ENCODE assay signal across 9 mouse cellular contexts in genomic region chr5:125123206-125123605, GRCm38 (mm10). TPM values are rescaled to one million over a fixed set of nuclear protein-coding genes. Genes with fewer than 3 reads are reported as not detected.
DNase-seq lines count a peak whose midpoint lies in the region; ATAC-seq and TF ChIP-seq lines count a peak whose summit lies in the region.
"Had no signal": no experiment of that assay in that cellular context is flagged by ENCODE, and none has a peak within 500 bp of the region (broad histone marks: within the 10 kb centered on the region; RNA-seq: fewer than 3 reads in every experiment).

No protein-coding gene starts in this region.

- H3K4me1 ChIP-seq in intestine, postnatal 0 days (replicated peaks; ENCODE audit: control insufficient read depth, insufficient read depth, low read length) = no peaks in the 10 kb centered on the region
- peaks cover 19% of the 10 kb centered on the region for H3K4me1 ChIP-seq in intestine, embryonic 16.5 days (ENCODE audit: control insufficient read depth, insufficient read depth, low read length)
- H3K4me1 ChIP-seq in forebrain, embryonic 16.5 days (replicated peaks; ENCODE audit: control insufficient read depth, insufficient read depth, low read length) = peaks cover 24% of the 10 kb centered on the region
- H3K4me1 ChIP-seq in kidney, postnatal 0 days (replicated peaks; ENCODE audit: insufficient read depth, low read length) = peaks cover 22% of the 10 kb centered on the region

- H3K4me2 ChIP-seq in intestine, postnatal 0 days (replicated peaks; ENCODE audit: low read depth) = no peak overlapping the region
- H3K4me2 ChIP-seq in intestine, embryonic 16.5 days (ENCODE audit: low read depth, low read length) = no peak overlapping the region
- H3K4me2 ChIP-seq in forebrain, embryonic 16.5 days (ENCODE audit: low read length) = no peak overlapping the region
- no peak overlapping the region for H3K4me2 ChIP-seq in kidney, postnatal 0 days (ENCODE audit: low read length)
- H3K4me2 ChIP-seq: heart, embryonic 15.5 days had no signal

- H3K27ac ChIP-seq in intestine, postnatal 0 days (ENCODE audit: low read depth, low read length) = no peak overlapping the region
- H3K27ac ChIP-seq in intestine, embryonic 16.5 days (ENCODE audit: low read length) = no peak overlapping the region
- H3K27ac ChIP-seq in forebrain, embryonic 16.5 days (ENCODE audit: low read length) = peak overlapping the region; percentile 39; the same call in 1 of the 2 replicates
- H3K27ac ChIP-seq in kidney, postnatal 0 days = no peak overlapping the region
- H3K27ac ChIP-seq: heart, embryonic 15.5 days had no signal

- peak; percentile 59 for DNase-seq in kidney, postnatal 0 days (ENCODE audit: low spot score)
- peak; percentile 62 to 78 for DNase-seq in lung, postnatal 4 days
- DNase-seq in left cerebral cortex, postnatal 4 days = no peak
- no peak for DNase-seq in gastrocnemius, postnatal 25 days
- DNase-seq in adrenal gland, postnatal 4 days (ENCODE audit: low spot score in 2 of 2) = no peak

- no peak overlapping the region for H3K4me3 ChIP-seq in intestine, postnatal 0 days (ENCODE audit: low read depth, low read length)
- no peak overlapping the region for H3K4me3 ChIP-seq in intestine, embryonic 16.5 days (ENCODE audit: low read length)
- no peak overlapping the region for H3K4me3 ChIP-seq in forebrain, embryonic 16.5 days (replicated peaks; ENCODE audit: low read length)
- H3K4me3 ChIP-seq in kidney, postnatal 0 days (replicated peaks; ENCODE audit: low read depth, low read length) = no peak overlapping the region
- H3K4me3 ChIP-seq: heart, embryonic 15.5 days had no signal

- H3K36me3 ChIP-seq in intestine, postnatal 0 days (ENCODE audit: control insufficient read depth, insufficient read depth) = peaks cover 17% of the 10 kb centered on the region
- H3K36me3 ChIP-seq in intestine, embryonic 16.5 days (ENCODE audit: control insufficient read depth, insufficient read depth, low read length) = peaks cover 16% of the 10 kb centered on the region
- H3K36me3 ChIP-seq in forebrain, embryonic 16.5 days (ENCODE audit: control insufficient read depth, insufficient read depth) = peaks cover 7% of the 10 kb centered on the region
- H3K36me3 ChIP-seq in kidney, postnatal 0 days (ENCODE audit: insufficient read depth, low read length) = peaks cover 15% of the 10 kb centered on the region

- peak; percentile 44 for TF ChIP-seq CTCF in intestine, postnatal 0 days (IDR thresholded peaks at IDR 0.05; ENCODE audit: low read depth)
- TF ChIP-seq CTCF in kidney, postnatal 0 days (IDR thresholded peaks at IDR 0.05; ENCODE audit: low read depth) = peak; percentile 32; the same call in 1 of the 2 replicates

- no peaks in the 10 kb centered on the region for H3K27me3 ChIP-seq in intestine, postnatal 0 days (replicated peaks; ENCODE audit: control insufficient read depth, insufficient read depth, low read length)
- H3K27me3 ChIP-seq in intestine, embryonic 16.5 days (replicated peaks; ENCODE audit: control insufficient read depth, insufficient read depth, low read length) = no peaks in the 10 kb centered on the region
- no peaks in the 10 kb centered on the region for H3K27me3 ChIP-seq in forebrain, embryonic 16.5 days (replicated peaks; ENCODE audit: control insufficient read depth, insufficient read depth, low read length)
- no peaks in the 10 kb centered on the region for H3K27me3 ChIP-seq in kidney, postnatal 0 days (ENCODE audit: insufficient read depth, low read length)
- H3K27me3 ChIP-seq: heart, embryonic 15.5 days had no signal

- no peak overlapping the region for H3K9ac ChIP-seq in intestine, postnatal 0 days (ENCODE audit: low read depth, low read length)
- H3K9ac ChIP-seq in intestine, embryonic 16.5 days (ENCODE audit: low read depth, low read length) = no peak overlapping the region
- H3K9ac ChIP-seq in forebrain, embryonic 16.5 days (replicated peaks; ENCODE audit: low read depth, low read length) = no peak overlapping the region
- H3K9ac ChIP-seq in kidney, postnatal 0 days (ENCODE audit: low read depth, low read length) = no peak overlapping the region
- H3K9ac ChIP-seq: heart, embryonic 15.5 days had no signal

- ATAC-seq in intestine, postnatal 0 days = no peak
- no peak for ATAC-seq in intestine, embryonic 16.5 days
- ATAC-seq in forebrain, embryonic 16.5 days = peak; percentile 19; the same call in 1 of the 2 replicates
- no peak for ATAC-seq in kidney, postnatal 0 days (replicated peaks; ENCODE audit: low FRiP score, low read depth)

- 82% methylated on average over 3 of the region's 3 CpGs for WGBS in intestine, postnatal 0 days
- 67% methylated on average over 3 of the region's 3 CpGs for WGBS in intestine, embryonic 16.5 days
- WGBS in forebrain, embryonic 16.5 days = 45% methylated on average over 3 of the region's 3 CpGs
- 51% methylated on average over 3 of the region's 3 CpGs for WGBS in kidney, postnatal 0 days

- intact Hi-C loops in left cerebral cortex, postnatal 4 days (cut with DNase I) = loop anchor here (10.0 kb wide), 1 partner anchor 142 kb away; no protein-coding TSS in a partner anchor

- no peaks in the 10 kb centered on the region for H3K9me3 ChIP-seq in intestine, postnatal 0 days (ENCODE audit: control insufficient read depth)
- no peaks in the 10 kb centered on the region for H3K9me3 ChIP-seq in intestine, embryonic 16.5 days (ENCODE audit: control insufficient read depth, low read length)
- H3K9me3 ChIP-seq in forebrain, embryonic 16.5 days (ENCODE audit: control insufficient read depth, low read length) = no peaks in the 10 kb centered on the region
- H3K9me3 ChIP-seq in kidney, postnatal 0 days (replicated peaks; ENCODE audit: low read length) = no peaks in the 10 kb centered on the region
- H3K9me3 ChIP-seq: heart, embryonic 15.5 days had no signal

RNA-seq across cellular contexts. Expression of gene Ncor2, which starts 55.8 kb away (rescaled TPM):
- polyA plus RNA-seq in intestine, postnatal 0 days (2015; fragmentation: Nextera tagmentation; extraction: Ambion mirVana) = 7.1 and 7.6 TPM in 2 replicates
- polyA plus RNA-seq in intestine, embryonic 16.5 days (2015; fragmentation: Nextera tagmentation; extraction: Ambion mirVana) = 13.1 and 14.4 TPM in 2 replicates
- 26.5 and 27.1 TPM in 2 replicates for polyA plus RNA-seq in forebrain, embryonic 16.5 days (2015; fragmentation: Nextera tagmentation; extraction: Ambion mirVana)
- 14.6 and 15.5 TPM in 2 replicates for polyA plus RNA-seq in kidney, postnatal 0 days (2015; fragmentation: Nextera tagmentation; extraction: Ambion mirVana)
- 100 to 1,000 TPM; 110 to 115 TPM for total RNA-seq in left cerebral cortex, postnatal 4 days (2021)
- total RNA-seq in gastrocnemius, postnatal 25 days (2021) = 100 to 1,000 TPM in 1 of 2 experiments, 10 to 100 TPM in 1; 92.7 to 108 TPM
- total RNA-seq in adrenal gland, postnatal 4 days (2021) = 100 to 1,000 TPM; 240 to 243 TPM

Comparison
In these comparisons a context has a peak if more than half of its experiments do, and no peak if none do; other contexts are left out.
1. DNase-seq: peak in kidney, postnatal 0 days (single experiment) and lung, postnatal 4 days (2 of 2); none in left cerebral cortex, postnatal 4 days (single experiment), gastrocnemius, postnatal 25 days (single experiment) and adrenal gland, postnatal 4 days (0 of 2).